Mouse (Mus musculus): ENCODE data around the gene Map4k2.
"Not testable (repeated sequence)": the region's sequence is repeated elsewhere in the genome, so short reads cannot be mapped to it uniquely, and the experiment has no call there.

Gene Map4k2

GRCm38 (mm10) chr19:6340524-6341452 is at the start of gene Map4k2:
Gene Map4k2 (plus strand): TSS chr19:6341135.
- peak; percentile 71 for DNase-seq (ENCODE audit: low spot score)

GRCm38 (mm10) chr19:6292262-6292661 is 48.7 kb upstream of the Map4k2 start:
- no peak for DNase-seq (ENCODE audit: low spot score)

GRCm38 (mm10) chr19:6294301-6294700 is 46.6 kb upstream of the Map4k2 start:
- no peak for DNase-seq (ENCODE audit: low spot score)

- DNase-seq (ENCODE audit: low spot score) = no peak
Measured at GRCm38 (mm10) chr19:6296551-6297210, 44.3 kb upstream of the Map4k2 start.

- no peak for DNase-seq (ENCODE audit: low spot score)
Measured at GRCm38 (mm10) chr19:6297641-6298040, 43.3 kb upstream of the Map4k2 start.

- no peak for DNase-seq (ENCODE audit: low spot score)
Measured at GRCm38 (mm10) chr19:6299003-6299402, 41.9 kb upstream of the Map4k2 start.

GRCm38 (mm10) chr19:6299450-6300267 is 41.3 kb upstream of the Map4k2 start:
- no peak for DNase-seq (ENCODE audit: low spot score)

GRCm38 (mm10) chr19:6300402-6300841 is 40.5 kb upstream of the Map4k2 start:
- no peak for DNase-seq (ENCODE audit: low spot score)

GRCm38 (mm10) chr19:6302114-6302513 is 38.8 kb upstream of the Map4k2 start:
- no peak for DNase-seq (ENCODE audit: low spot score)

GRCm38 (mm10) chr19:6302522-6302921 is 38.4 kb upstream of the Map4k2 start:
- peak; percentile 63 for DNase-seq (ENCODE audit: low spot score)

GRCm38 (mm10) chr19:6303831-6304230 is 37.1 kb upstream of the Map4k2 start:
- no peak for DNase-seq (ENCODE audit: low spot score)

GRCm38 (mm10) chr19:6304787-6305516 is 36.0 kb upstream of the Map4k2 start:
- peak; percentile 88 for DNase-seq (ENCODE audit: low spot score)

GRCm38 (mm10) chr19:6305517-6306115 is 35.3 kb upstream of the Map4k2 start:
- no peak for DNase-seq (ENCODE audit: low spot score)

GRCm38 (mm10) chr19:6306137-6306551 is 34.8 kb upstream of the Map4k2 start, which contains the start of gene Cdc42bpg:
Gene Cdc42bpg (plus strand): TSS chr19:6306456.
- no peak for DNase-seq (ENCODE audit: low spot score)

- no peak for DNase-seq (ENCODE audit: low spot score)
Measured at GRCm38 (mm10) chr19:6306586-6306985, 34.3 kb upstream of the Map4k2 start.

GRCm38 (mm10) chr19:6307733-6308531 is 33.0 kb upstream of the Map4k2 start:
- DNase-seq (ENCODE audit: low spot score) = no peak

- no peak for DNase-seq (ENCODE audit: low spot score)
Measured at GRCm38 (mm10) chr19:6310181-6310580, 30.8 kb upstream of the Map4k2 start.

GRCm38 (mm10) chr19:6311783-6312182 is 29.2 kb upstream of the Map4k2 start:
- DNase-seq (ENCODE audit: low spot score) = not testable (repeated sequence)

- DNase-seq (ENCODE audit: low spot score) = no peak
Measured at GRCm38 (mm10) chr19:6313796-6314195, 27.1 kb upstream of the Map4k2 start.

- DNase-seq (ENCODE audit: low spot score) = no peak
Measured at GRCm38 (mm10) chr19:6314513-6314912, 26.4 kb upstream of the Map4k2 start.
